Mouse (Mus musculus) kidney, adult 11 months (tissue): ENCODE results near the gene Olfr699.
"Not testable (repeated sequence)": the region's sequence is repeated elsewhere in the genome, so short reads cannot be mapped to it uniquely, and the experiment has no call there.

Experiments
- DNase-seq: peaks from one replicate; pipeline ENCODE4 v3.0.0; 2022

The Olfr699 gene

GRCm38 (mm10) chr7:106793098-106793497 is at the start of gene Olfr699:
Olfr699 (minus strand) TSS chr7:106793198.
- DNase-seq: no peak

- DNase-seq: no peak
Measured at GRCm38 (mm10) chr7:106833793-106834192, 40.8 kb upstream of the Olfr699 start, which contains the start of gene Olfr702. Olfr702 (minus strand) TSS chr7:106833893.

DNA sequence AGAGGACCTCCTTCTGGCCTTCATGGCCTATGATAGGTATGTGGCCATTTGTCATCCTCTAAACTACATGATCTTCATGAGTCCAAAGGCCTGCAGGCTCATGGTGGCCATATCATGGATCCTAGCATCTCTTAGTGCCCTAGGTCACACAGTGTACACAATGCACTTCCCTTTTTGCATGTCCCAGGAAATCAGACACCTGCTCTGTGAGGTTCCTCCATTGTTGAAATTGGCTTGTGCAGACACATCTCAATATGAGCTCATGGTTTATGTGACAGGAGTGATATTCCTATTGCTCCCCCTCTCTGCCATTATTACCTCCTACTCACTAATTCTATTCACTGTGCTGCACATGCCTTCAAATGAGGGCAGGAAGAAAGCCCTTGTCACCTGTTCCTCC is 25.4 kb upstream of the Olfr699 start:
- DNase-seq: no peak

DNA sequence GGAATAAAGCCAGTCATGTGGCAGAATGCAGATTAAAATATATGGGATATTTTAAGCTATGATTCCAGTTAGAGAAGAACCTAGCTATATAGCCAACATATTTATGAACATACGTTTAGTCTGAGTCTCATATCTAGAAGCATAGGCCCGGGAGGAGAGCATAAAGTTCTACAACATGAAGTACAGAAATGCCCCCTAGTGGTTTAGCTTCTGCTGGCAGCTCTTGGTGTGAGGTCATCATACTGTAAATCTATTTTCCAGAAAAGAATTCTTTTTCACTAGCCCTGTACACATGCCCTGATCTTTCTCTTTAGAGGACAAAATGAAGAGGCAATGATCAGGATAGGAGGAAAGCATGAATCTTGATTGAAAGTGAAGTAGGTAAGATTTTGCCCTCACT is 22.8 kb upstream of the Olfr699 start:
- DNase-seq: no peak

- no peak for DNase-seq
Measured at GRCm38 (mm10) chr7:106813829-106814228, 20.8 kb upstream of the Olfr699 start, which contains the start of gene Olfr701. Olfr701 (plus strand) TSS chr7:106814129.

- no peak for DNase-seq
Measured at GRCm38 (mm10) chr7:106808734-106809133, 15.7 kb upstream of the Olfr699 start, which contains the start of gene Olfr700. Olfr700 (minus strand) TSS chr7:106808834.

DNA sequence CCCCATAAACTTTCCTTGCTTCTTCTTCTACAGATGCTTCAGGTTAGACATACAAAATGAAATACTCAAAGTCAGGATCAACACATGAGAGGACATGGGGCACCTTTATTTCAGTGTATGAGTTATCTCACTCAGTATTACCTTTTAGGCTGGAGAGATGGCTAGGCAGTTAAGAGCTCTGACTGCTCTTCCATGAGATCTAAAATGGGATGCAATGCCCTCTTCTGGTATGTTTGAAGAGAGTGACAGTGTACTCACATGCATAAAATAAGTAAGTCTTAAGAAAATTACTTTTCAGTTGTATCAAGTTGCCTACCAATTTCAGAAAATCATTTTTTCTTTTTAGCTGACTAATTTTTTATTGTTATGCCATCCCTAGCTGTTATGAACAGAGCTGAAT is 4.7 kb downstream of the Olfr699 start:
- no peak for DNase-seq

- not testable (repeated sequence) for DNase-seq
Measured at GRCm38 (mm10) chr7:106761008-106761407, 32.0 kb downstream of the Olfr699 start.

DNA sequence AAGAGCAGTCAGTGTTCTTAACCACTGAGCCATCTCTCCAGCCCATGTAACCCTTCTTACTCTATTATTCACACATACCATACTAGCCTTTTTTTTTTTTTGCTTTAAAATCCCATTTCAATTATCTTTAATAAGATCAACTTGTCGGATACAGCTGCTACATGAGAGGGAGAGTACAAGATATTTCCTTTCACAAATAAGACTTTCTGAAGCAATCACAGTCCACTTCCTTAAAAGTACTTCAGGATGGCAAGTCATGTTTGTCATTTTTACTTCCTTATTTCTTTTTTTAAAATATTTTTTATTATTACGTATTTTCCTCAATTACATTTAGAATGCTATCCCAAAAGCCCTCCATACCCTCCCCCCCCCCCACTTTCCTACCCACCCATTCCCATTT is 34.2 kb downstream of the Olfr699 start:
- DNase-seq: no peak

- no peak for DNase-seq
Measured at GRCm38 (mm10) chr7:106755297-106755696, 37.7 kb downstream of the Olfr699 start, which contains the start of gene Olfr698. Olfr698 (minus strand) TSS chr7:106755397.

GRCm38 (mm10) chr7:106745811-106746210 is 47.2 kb downstream of the Olfr699 start:
- no peak for DNase-seq

- DNase-seq: no peak
Measured at GRCm38 (mm10) chr7:106742343-106742742, 50.7 kb downstream of the Olfr699 start, which contains the start of gene Olfr697. Olfr697 (minus strand) TSS chr7:106742443.
